Mouse (Mus musculus) midbrain, embryonic 10.5 days (tissue): ENCODE data around the gene Awat2. TPM values are rescaled to one million over a fixed set of nuclear protein-coding genes. Genes with fewer than 3 reads are reported as not detected.

Experiments used
- DNase-seq: peaks from one replicate; pipeline ENCODE4 v3.0.0-alpha.2; 2017; ENCODE audit warnings: low spot score
- H3K27ac ChIP-seq: fragments of 300-500 bp; sonication (generic); replicated peaks from 2 replicates; pipeline ENCODE4 v1.5.1; 2016; ENCODE audit warnings: mild to moderate bottlenecking
- H3K27me3 ChIP-seq: fragments of 300-500 bp; sonication (generic); 2 replicates; pipeline ENCODE4 v1.6.1; 2016; ENCODE audit warnings: low read depth, mild to moderate bottlenecking; ENCODE audit not compliant: poor library complexity, severe bottlenecking
- H3K36me3 ChIP-seq: fragments of 300-500 bp; sonication (generic); 2 replicates; pipeline ENCODE4 v1.6.1; 2016; ENCODE audit warnings: mild to moderate bottlenecking, moderate library complexity
- H3K4me1 ChIP-seq: fragments of 300-500 bp; sonication (generic); 2 replicates; pipeline ENCODE4 v1.6.1; 2016
- H3K4me3 ChIP-seq: fragments of 300-500 bp; sonication (generic); 2 replicates; pipeline ENCODE4 v1.5.1; 2016; ENCODE audit warnings: mild to moderate bottlenecking, moderate library complexity
- H3K9me3 ChIP-seq: fragments of 300-500 bp; sonication (generic); replicated peaks from 2 replicates; pipeline ENCODE4 v1.6.1; 2016; ENCODE audit warnings: mild to moderate bottlenecking
- WGBS: fragments of 180-500 bp; shearing (Covaris S2); methylation state at CpG from one replicate; pipeline ENCODE4 v1.1.7; 2016; 5-methylcytosine and 5-hydroxymethylcytosine counted together
- microRNA counts: library from miRNA; unstranded; fragments of <30 nt; microRNA quantifications from one replicate; lab custom pipeline; 2017
- microRNA-seq: library from miRNA; unstranded; fragments of <30 nt; microRNA quantifications from one replicate; pipeline ENCODE4, GENCODE M21; 2017
- polyA plus RNA-seq: library from polyadenylated mRNA; unstranded; fragments of >200 nt; fragmentation: Nextera tagmentation; extraction: Ambion mirVana; gene quantifications from 2 replicates; pipeline ENCODE4 v1.2.1, GENCODE M21; 2016

Gene Awat2
- polyA plus RNA-seq, 1 experiment from 2014 or later = 0.75 TPM

- no peak for DNase-seq
- no peak overlapping the region for H3K4me3 ChIP-seq
- no peaks in the 10 kb centered on the region for H3K36me3 ChIP-seq
- H3K4me1 ChIP-seq = no peaks in the 10 kb centered on the region
- H3K27me3 ChIP-seq = peaks cover 94% of the 10 kb centered on the region
- no peaks in the 10 kb centered on the region for H3K9me3 ChIP-seq
- H3K27ac ChIP-seq = no peak overlapping the region
- WGBS = 71% methylated on average over 7 of the region's 7 CpGs
Measured at GRCm38 (mm10) chrX:100394223-100394861, 48.2 kb downstream of the Awat2 start.

GRCm38 (mm10) chrX:100392304-100392703, 50.2 kb downstream of the Awat2 start:
- Histone ChIP-seq H3K36me3 (no peaks in the 10 kb centered on the region), H3K4me3 (no peak overlapping the region), H3K27ac (no peak overlapping the region), H3K9me3 (no peaks in the 10 kb centered on the region; the same call in 1 of the 2 replicates), H3K27me3 (peaks cover 80% of the 10 kb centered on the region), H3K4me1 (no peaks in the 10 kb centered on the region)
- WGBS = 32% methylated on average over 6 of the region's 6 CpGs
- peak; percentile 24 for DNase-seq

- no peak for DNase-seq
- Histone ChIP-seq H3K36me3 (no peaks in the 10 kb centered on the region), H3K27me3 (peaks cover 56% of the 10 kb centered on the region), H3K4me1 (no peaks in the 10 kb centered on the region), H3K27ac (no peak overlapping the region), H3K4me3 (no peak overlapping the region), H3K9me3 (no peaks in the 10 kb centered on the region; the same call in 1 of the 2 replicates)
- WGBS = 100% methylated on average over 1 of the region's 1 CpGs
Measured at GRCm38 (mm10) chrX:100389887-100390286, 52.6 kb downstream of the Awat2 start.

GRCm38 (mm10) chrX:100356974-100357373, 85.5 kb downstream of the Awat2 start:
- peaks cover 78% of the 10 kb centered on the region for H3K27me3 ChIP-seq
- WGBS = 94% methylated on average over 2 of the region's 2 CpGs
- H3K36me3 ChIP-seq = no peaks in the 10 kb centered on the region
- no peak overlapping the region for H3K4me3 ChIP-seq
- H3K9me3 ChIP-seq = no peaks in the 10 kb centered on the region
- H3K27ac ChIP-seq = no peak overlapping the region
- H3K4me1 ChIP-seq = no peaks in the 10 kb centered on the region
- DNase-seq = no peak

MicroRNAs within 50 kb of the gene (microRNA counts, 519-probe panel; counts per million panel counts)
- 4,740 counts per million, percentile 25 among the panel's probes with 10 or more counts for microRNA mmu-miR-676 (lab: Ali Mortazavi, UCI)

Small RNA genes lying within 50 kb of the gene (microRNA-seq; reads per million reads assigned to microRNA genes)
- gene Mir676 = 1,037 reads per million, percentile 76 among the genes with 10 or more reads in this experiment

Other genes with a start within 250 kb of the Awat2 start
- gene Otud6a, start 13.7 kb downstream of the Awat2 start, polyA plus RNA-seq = not detected in 2 replicates
- gene Igbp1, start 51.6 kb upstream of the Awat2 start, polyA plus RNA-seq = 40.4 and 40.9 TPM in 2 replicates
- not detected in 2 replicates for gene Dgat2l6, start 82.1 kb upstream of the Awat2 start, polyA plus RNA-seq
- gene Awat1, start 129.5 kb upstream of the Awat2 start, polyA plus RNA-seq = not detected in 2 replicates
- gene P2ry4, start 152.2 kb upstream of the Awat2 start, polyA plus RNA-seq = not detected in 2 replicates
- not detected in 2 replicates for gene Arr3, start 162.8 kb upstream of the Awat2 start, polyA plus RNA-seq
- gene Kif4, start 183.0 kb upstream of the Awat2 start, polyA plus RNA-seq = 45.7 and 48.1 TPM in 2 replicates
- 143 and 153 TPM in 2 replicates for gene Pdzd11, start 183.9 kb upstream of the Awat2 start, polyA plus RNA-seq